Mouse (Mus musculus) kidney, postnatal 0 days (tissue): ENCODE measurements around the gene Sytl2. TPM values are rescaled to one million over a fixed set of nuclear protein-coding genes. Genes with fewer than 3 reads are reported as not detected.

Experiments
- ATAC-seq: fragments of 200-750 bp; cut with Nextera tagmentation; replicated peaks from 2 replicates; pipeline ENCODE4 v1.8.0; 2017; ENCODE audit warnings: low read depth, moderate number of reproducible peaks, moderate TSS enrichment, moderate library complexity; ENCODE audit not compliant: low FRiP score
- DNase-seq: peaks from one replicate; pipeline ENCODE4 v3.0.0-alpha.2; 2016; ENCODE audit warnings: low spot score
- H3K27ac ChIP-seq: fragments of 300-500 bp; sonication (generic); 2 replicates; pipeline ENCODE4 v1.5.1; 2014; ENCODE audit warnings: mild to moderate bottlenecking
- H3K27me3 ChIP-seq: fragments of 300-500 bp; sonication (generic); 2 replicates; pipeline ENCODE4 v1.6.1; 2014; ENCODE audit warnings: low read length, mixed read lengths; ENCODE audit not compliant: insufficient read depth
- H3K36me3 ChIP-seq: fragments of 300-500 bp; sonication (generic); 2 replicates; pipeline ENCODE4 v1.6.1; 2014; ENCODE audit warnings: low read length, mixed read lengths; ENCODE audit not compliant: insufficient read depth
- H3K4me1 ChIP-seq: fragments of 300-500 bp; sonication (generic); replicated peaks from 2 replicates; pipeline ENCODE4 v1.6.1; 2014; ENCODE audit warnings: antibody characterized with exemption, low read length, mixed read lengths; ENCODE audit not compliant: insufficient read depth
- H3K4me2 ChIP-seq: fragments of 300-500 bp; sonication (generic); 2 replicates; pipeline ENCODE4 v1.6.1; 2014; ENCODE audit warnings: mild to moderate bottlenecking, low read length, moderate library complexity, mixed read lengths
- H3K4me3 ChIP-seq: fragments of 300-500 bp; sonication (generic); replicated peaks from 2 replicates; pipeline ENCODE4 v1.5.1; 2014; ENCODE audit warnings: low read depth, low read length
- H3K9ac ChIP-seq: fragments of 300-500 bp; sonication (generic); 2 replicates; pipeline ENCODE4 v1.6.1; 2014; ENCODE audit warnings: low read depth, low read length
- H3K9me3 ChIP-seq: fragments of 300-500 bp; sonication (generic); replicated peaks from 2 replicates; pipeline ENCODE4 v1.6.1; 2016; ENCODE audit warnings: low read length, inconsistent platforms, mixed read lengths
- CTCF ChIP-seq: IDR thresholded peaks from 2 replicates; pipeline ENCODE4 v1.5.1; 2016; ENCODE audit warnings: antibody characterized with exemption, low read depth, mild to moderate bottlenecking, moderate library complexity
- WGBS: fragments of 180-500 bp; shearing (Covaris S2); extraction: QIAGEN DNeasy Blood & Tissue Kit; methylation state at CpG from one replicate; pipeline ENCODE4 v1.1.7; 2014; 5-methylcytosine and 5-hydroxymethylcytosine counted together
- polyA plus RNA-seq: library from polyadenylated mRNA; unstranded; fragments of >200 nt; fragmentation: Nextera tagmentation; extraction: Ambion mirVana; gene quantifications from 2 replicates; pipeline ENCODE4 v1.2.1, GENCODE M21; 2015

The Sytl2 gene
- polyA plus RNA-seq, 1 experiment from 2014 or later = 16.5 TPM

DNA sequence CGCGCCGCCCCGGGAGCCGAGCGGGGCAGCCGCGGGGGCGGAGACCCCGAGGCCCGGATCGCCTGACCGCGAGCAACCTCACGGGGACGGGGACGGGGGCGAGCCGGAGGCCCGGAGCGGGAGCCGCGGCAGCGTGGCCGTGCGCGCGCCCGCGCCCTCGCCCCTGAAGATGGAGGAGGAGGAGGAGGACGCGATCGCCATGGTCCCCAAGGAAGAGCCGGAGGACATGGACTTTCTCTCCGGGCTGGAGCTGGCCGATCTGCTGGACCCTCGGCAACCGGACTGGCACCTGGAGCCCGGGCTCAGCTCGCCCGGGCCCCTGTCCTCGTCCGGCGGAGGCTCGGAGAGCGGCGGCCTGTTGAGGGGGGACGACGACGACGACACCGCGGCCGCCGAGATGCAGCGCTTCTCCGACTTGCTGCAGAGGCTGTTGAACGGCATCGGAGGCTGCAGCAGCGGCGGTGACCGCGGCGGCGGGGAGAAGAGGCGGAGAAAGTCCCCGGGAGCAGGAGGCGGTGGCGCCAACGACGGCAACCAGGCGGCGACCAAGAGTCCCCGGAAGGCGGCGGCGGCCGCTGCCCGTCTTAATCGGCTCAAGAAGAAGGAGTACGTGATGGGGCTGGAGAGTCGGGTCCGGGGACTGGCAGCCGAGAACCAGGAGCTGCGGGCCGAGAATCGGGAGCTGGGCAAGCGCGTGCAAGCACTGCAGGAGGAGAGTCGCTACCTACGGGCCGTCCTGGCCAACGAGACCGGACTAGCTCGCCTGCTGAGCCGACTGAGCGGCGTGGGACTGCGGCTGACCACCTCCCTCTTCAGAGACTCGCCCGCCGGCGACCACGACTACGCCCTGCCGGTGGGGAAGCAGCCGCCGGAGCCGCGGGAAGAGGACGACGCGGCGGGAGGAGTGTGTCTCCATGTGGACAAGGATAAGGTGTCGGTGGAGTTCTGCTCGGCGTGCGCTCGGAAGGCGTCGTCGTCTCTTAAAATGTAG lies 141.3 kb downstream of the Sytl2 start:
- peak; percentile 82 for ATAC-seq
- Histone ChIP-seq H3K27me3 (no peaks in the 10 kb centered on the region), H3K4me1 (no peaks in the 10 kb centered on the region; the same call in 1 of the 2 replicates), H3K9ac (peak overlapping the region; percentile 98), H3K4me2 (peak overlapping the region; percentile 60), H3K27ac (peak overlapping the region; percentile 99), H3K4me3 (peak overlapping the region; percentile 94), H3K36me3 (0 out of 2 replicates have a peak, but pooled peaks cover 4% of the 10 kb centered on the region), H3K9me3 (no peaks in the 10 kb centered on the region)
- DNase-seq = peak; percentile 75
- TF ChIP-seq CTCF = peak; percentile 53
- WGBS = under 1% methylated on average over 121 of the region's 123 CpGs

DNA sequence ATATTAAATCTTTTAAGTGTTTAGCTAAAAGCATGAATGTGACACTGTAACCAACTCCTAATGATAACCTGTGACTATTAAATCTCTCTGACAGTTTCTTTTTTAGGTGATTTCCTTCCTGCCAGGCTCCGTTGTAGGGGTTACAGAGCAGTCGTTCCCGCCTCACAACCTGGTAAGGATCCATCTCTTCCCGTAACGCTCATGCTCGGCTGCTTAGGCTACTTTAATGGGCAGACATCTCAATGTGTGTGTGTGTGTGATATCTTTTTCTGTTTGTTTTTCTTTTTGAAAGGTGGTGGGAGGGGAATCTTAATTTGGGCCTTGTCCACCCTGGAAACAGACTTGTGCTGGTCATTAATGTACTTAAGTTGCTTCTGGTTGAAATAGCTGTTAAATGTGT lies 142.2 kb downstream of the Sytl2 start:
- WGBS = 0% methylated on average over 6 of the region's 6 CpGs
- H3K9ac ChIP-seq = peak overlapping the region; percentile 98
- H3K27ac ChIP-seq = no peak overlapping the region
- no peaks in the 10 kb centered on the region for H3K9me3 ChIP-seq
- peak overlapping the region; percentile 94 for H3K4me3 ChIP-seq
- TF ChIP-seq CTCF = no peak
- DNase-seq (no peak), ATAC-seq (no peak)
- H3K27me3 ChIP-seq = no peaks in the 10 kb centered on the region
- H3K36me3 ChIP-seq = 0 out of 2 replicates have a peak, but pooled peaks cover 4% of the 10 kb centered on the region
- H3K4me1 ChIP-seq = no peaks in the 10 kb centered on the region; the same call in 1 of the 2 replicates
- peak overlapping the region; percentile 60 for H3K4me2 ChIP-seq

DNA sequence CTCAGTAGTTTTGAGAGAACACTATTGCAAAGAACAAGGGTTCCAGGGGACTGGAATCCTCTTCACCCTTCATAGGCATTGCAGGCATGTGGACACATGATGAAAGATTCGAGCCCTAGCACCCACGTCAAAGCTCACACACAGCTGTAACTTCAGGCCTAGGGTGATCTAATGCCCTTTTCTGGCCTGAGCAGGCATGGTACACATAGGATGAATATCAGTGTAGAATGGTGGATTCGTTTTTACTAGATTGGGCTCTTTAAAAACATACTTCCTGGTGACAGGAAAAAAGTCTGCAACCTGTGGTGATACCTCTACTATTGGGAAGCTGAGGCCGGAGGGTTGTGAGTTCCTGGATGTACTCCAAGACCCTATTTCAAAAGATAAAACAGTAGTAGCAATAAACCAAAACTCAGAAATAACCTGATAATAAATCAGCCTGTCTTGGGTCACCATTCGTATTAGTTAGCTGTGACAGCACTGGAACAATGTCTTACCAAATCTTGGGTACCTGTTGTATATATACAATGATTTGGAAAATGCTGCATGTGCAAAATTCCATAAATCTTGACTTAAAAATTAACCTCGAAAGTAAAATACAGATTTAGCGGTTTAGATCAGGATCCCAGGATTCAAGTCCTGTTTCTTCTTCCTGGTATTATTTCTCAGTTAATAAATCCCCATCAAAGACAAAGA lies 154.2 kb downstream of the Sytl2 start:
- H3K27me3 ChIP-seq = no peaks in the 10 kb centered on the region
- H3K4me1 ChIP-seq = peaks cover 8% of the 10 kb centered on the region; the same call in 1 of the 2 replicates
- no peak for ATAC-seq
- H3K27ac ChIP-seq = peak overlapping the region; percentile 32
- H3K36me3 ChIP-seq = no peaks in the 10 kb centered on the region; the same call in 1 of the 2 replicates
- WGBS = 12% methylated on average over 7 of the region's 7 CpGs
- H3K9me3 ChIP-seq = no peaks in the 10 kb centered on the region
- H3K4me2 ChIP-seq = peak overlapping the region; percentile 58
- no peak for DNase-seq
- TF ChIP-seq CTCF = no peak
- H3K9ac ChIP-seq = peak overlapping the region; percentile 61
- peak overlapping the region; percentile 61 for H3K4me3 ChIP-seq

DNA sequence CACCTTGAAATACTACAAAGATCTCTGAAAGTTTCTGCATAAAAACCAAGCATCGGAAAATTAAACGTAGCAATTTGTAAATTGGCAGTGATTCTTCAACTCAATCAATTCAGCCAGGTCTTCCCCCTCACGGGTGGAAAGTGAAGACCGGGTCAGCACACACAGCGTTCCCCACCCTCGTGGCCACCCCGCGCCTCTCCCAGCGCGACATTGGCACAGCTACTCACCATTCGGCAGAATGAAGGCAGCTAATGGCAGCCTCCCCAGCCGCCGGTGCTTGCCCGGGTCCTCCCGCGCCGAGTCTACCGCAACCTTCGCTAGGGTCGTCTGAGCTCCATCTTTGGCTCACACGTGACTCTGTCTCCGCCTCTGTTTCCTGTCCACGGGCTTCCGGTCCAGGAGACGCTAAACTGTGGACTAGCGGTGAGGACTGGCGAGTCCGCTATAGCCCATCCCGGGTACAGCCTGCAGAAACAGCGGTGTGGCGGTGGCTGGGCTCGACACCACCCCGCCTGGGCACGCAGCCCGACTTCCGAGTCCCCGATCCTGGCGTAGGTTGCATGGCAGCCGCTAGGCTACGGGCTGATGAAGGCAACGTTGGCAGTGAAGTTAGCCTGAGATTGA lies 154.9 kb downstream of the Sytl2 start, which contains the start of gene Tmem126a:
Gene Tmem126a, minus strand, starts transcription at position 385 of the 624 bp plus-strand sequence.
- peak; percentile 98 for ATAC-seq

DNA sequence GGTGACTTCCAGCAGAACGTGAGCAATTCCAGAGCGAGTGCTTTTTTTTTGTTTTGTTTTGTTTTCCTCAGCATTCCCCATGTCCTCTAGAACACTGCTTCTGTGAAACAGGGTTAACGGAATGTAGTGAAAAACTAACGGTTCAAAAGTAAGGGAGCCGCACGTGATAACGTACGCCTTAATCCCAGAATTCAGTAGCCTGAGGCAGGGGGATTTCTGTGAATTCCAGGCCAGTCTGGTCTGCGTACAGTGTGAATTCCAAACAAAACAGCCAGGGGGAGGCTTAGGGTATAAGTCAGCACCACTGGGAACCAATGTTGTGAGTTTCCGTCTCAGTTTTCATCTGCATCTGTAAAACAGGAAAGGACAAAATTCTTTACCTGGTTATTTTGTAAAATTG lies 155.5 kb downstream of the Sytl2 start:
- peak; percentile 37 for ATAC-seq
- 7% methylated on average over 10 of the region's 10 CpGs for WGBS
- Histone ChIP-seq H3K36me3 (no peaks in the 10 kb centered on the region; the same call in 1 of the 2 replicates), H3K27me3 (no peaks in the 10 kb centered on the region), H3K4me1 (peaks cover 8% of the 10 kb centered on the region; the same call in 1 of the 2 replicates), H3K4me3 (peak overlapping the region; percentile 61), H3K4me2 (peak overlapping the region; percentile 58), H3K9ac (peak overlapping the region; percentile 61), H3K27ac (peak overlapping the region; percentile 88), H3K9me3 (no peaks in the 10 kb centered on the region)
- DNase-seq = peak; percentile 59
- TF ChIP-seq CTCF = peak; percentile 51

More for the DNA sequence above, 154.9 kb downstream of the Sytl2 start, which contains the start of gene Tmem126a:
- peak within 1 kb of the TSS; percentile 61 for H3K4me3 ChIP-seq
- H3K9me3 ChIP-seq = no peaks in the 10 kb centered on the region
- H3K4me1 ChIP-seq = peaks cover 8% of the 10 kb centered on the region; the same call in 1 of the 2 replicates
- peak within 1 kb of the TSS; percentile 88 for H3K27ac ChIP-seq
- peak within 1 kb of the TSS; percentile 58 for H3K4me2 ChIP-seq
- TF ChIP-seq CTCF = peak; percentile 32; the same call in 1 of the 2 replicates
- H3K36me3 ChIP-seq = no peaks in the 10 kb centered on the region; the same call in 1 of the 2 replicates
- no peaks in the 10 kb centered on the region for H3K27me3 ChIP-seq
- H3K9ac ChIP-seq = peak within 1 kb of the TSS; percentile 61
- WGBS = under 1% methylated on average over 41 of the region's 41 CpGs
- peak; percentile 95 for DNase-seq

Other genes with a start within 250 kb of the Sytl2 start
- gene Picalm, start 172.0 kb upstream of the Sytl2 start, polyA plus RNA-seq = 48.2 and 48.6 TPM in 2 replicates
- not detected in 2 replicates for gene Ccdc83, start 36.5 kb upstream of the Sytl2 start, polyA plus RNA-seq
- 1.0 and 1.6 TPM in 2 replicates for gene Ccdc89, start 124.3 kb downstream of the Sytl2 start, polyA plus RNA-seq
- 36.4 and 41.5 TPM in 2 replicates for gene Crebzf, start 140.5 kb downstream of the Sytl2 start, polyA plus RNA-seq
- 144 TPM in 2 replicates for gene Tmem126a, start 155.0 kb downstream of the Sytl2 start, polyA plus RNA-seq
- gene Tmem126b, start 173.7 kb downstream of the Sytl2 start, polyA plus RNA-seq = 34.0 and 34.8 TPM in 2 replicates
- 0.77 and 0.87 TPM in 2 replicates for gene Dlg2, start 174.4 kb downstream of the Sytl2 start, polyA plus RNA-seq